Mouse (Mus musculus): Measurements from ENCODE around the gene Nrros. TPM values are rescaled to one million over a fixed set of nuclear protein-coding genes. Genes with fewer than 3 reads are reported as not detected.

Nrros gene
- polyA plus RNA-seq, 1 experiment from 2014 or later, result 9.8 TPM

DNA sequence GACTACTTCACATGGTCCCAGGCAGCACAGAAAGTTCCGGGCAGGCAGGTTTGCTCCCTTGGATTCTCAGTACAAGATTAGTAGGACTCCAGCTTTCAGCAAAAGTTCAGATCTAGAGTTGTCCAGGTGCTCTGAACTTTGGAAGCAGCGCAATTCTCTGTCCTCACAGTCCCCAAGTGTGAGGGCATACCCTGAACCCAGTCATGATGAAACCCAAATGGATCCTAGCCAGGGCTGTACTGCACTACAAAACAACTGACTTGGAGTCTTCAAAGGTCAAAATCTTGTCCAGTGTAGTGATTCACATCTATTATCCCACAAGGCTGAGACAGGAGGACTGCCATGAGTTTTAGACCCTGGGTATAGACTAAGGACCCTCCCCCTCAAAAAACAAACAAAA, 8.0 kb downstream of the Nrros start:
- 0 out of 2 replicates have a peak, but pooled peaks cover 4% of the 10 kb centered on the region for H3K4me1 ChIP-seq

DNA sequence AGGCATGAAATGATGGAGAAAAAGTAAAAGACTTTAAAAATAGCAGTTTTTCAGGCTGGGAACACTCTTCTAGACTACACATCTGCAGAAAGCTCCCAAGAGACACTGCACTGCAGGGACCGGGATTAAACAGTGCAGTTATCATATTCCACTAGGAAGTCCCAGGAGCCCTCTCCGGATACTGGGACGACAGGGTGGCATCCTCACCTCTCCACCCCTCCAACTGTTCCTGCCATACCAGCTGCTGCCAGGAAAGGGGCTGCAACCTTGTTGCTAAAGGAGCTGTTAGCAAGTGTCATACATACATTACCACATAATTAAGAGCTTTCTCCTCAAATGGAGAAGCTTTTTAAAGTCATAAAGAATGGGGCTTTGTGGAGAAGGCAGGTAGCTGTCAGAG, 8.7 kb downstream of the Nrros start:
- Histone ChIP-seq H3K27ac (no peak overlapping the region), H3K27me3 (no peaks in the 10 kb centered on the region), H3K4me1 (0 out of 2 replicates have a peak, but pooled peaks cover 4% of the 10 kb centered on the region), H3K4me3 (no peak overlapping the region), H3K4me2 (replicated peaks) (no peak overlapping the region), H3K9ac (no peak overlapping the region), H3K36me3 (no peaks in the 10 kb centered on the region), H3K9me3 (replicated peaks) (no peaks in the 10 kb centered on the region)
- WGBS, result 46% methylated on average over 3 of the region's 3 CpGs
- no peak for ATAC-seq (ENCODE audit: low FRiP score)

More for the DNA sequence above, 8.0 kb downstream of the Nrros start:
- H3K27me3 ChIP-seq, result no peaks in the 10 kb centered on the region
- 82% methylated on average over 2 of the region's 2 CpGs for WGBS
- no peak overlapping the region for H3K27ac ChIP-seq
- no peak overlapping the region for H3K4me2 ChIP-seq (replicated peaks)
- no peak overlapping the region for H3K9ac ChIP-seq
- no peaks in the 10 kb centered on the region for H3K9me3 ChIP-seq (replicated peaks)
- no peak overlapping the region for H3K4me3 ChIP-seq
- ATAC-seq (ENCODE audit: low FRiP score), result no peak
- no peaks in the 10 kb centered on the region for H3K36me3 ChIP-seq

DNA sequence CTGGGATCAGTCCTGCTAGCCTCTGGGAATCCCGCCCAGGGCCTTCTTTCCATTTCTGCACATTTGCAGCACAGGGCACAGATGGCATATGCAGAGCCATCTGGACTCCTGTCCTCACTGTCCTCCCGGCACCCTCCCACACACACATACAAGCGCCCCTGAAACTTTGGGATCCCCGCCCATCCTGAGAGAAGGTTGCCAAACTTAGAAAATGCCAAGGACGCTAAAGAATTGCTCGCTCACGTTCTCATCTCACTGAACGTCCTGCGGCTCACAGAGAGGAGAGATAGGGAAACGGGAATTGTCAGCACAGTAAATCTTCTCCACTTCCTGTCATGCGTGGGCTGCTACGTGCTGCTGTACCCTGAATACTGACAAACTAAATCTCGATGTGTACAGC, 11.0 kb downstream of the Nrros start:
- no peaks in the 10 kb centered on the region for H3K27me3 ChIP-seq
- WGBS, result 84% methylated on average over 13 of the region's 13 CpGs
- H3K4me3 ChIP-seq, result no peak overlapping the region
- H3K9me3 ChIP-seq (replicated peaks), result no peaks in the 10 kb centered on the region
- no peak overlapping the region for H3K4me2 ChIP-seq (replicated peaks)
- no peak overlapping the region for H3K27ac ChIP-seq
- H3K4me1 ChIP-seq, result 0 out of 2 replicates have a peak, but pooled peaks cover 4% of the 10 kb centered on the region
- ATAC-seq (ENCODE audit: low FRiP score), result no peak
- H3K9ac ChIP-seq, result no peak overlapping the region
- H3K36me3 ChIP-seq, result no peaks in the 10 kb centered on the region

GRCm38 (mm10) chr16:32153976-32154375, 11.4 kb downstream of the Nrros start:
- H3K4me1 ChIP-seq, result 0 out of 2 replicates have a peak, but pooled peaks cover 4% of the 10 kb centered on the region
- no peaks in the 10 kb centered on the region for H3K36me3 ChIP-seq
- ATAC-seq (ENCODE audit: low FRiP score), result no peak
- H3K9ac ChIP-seq, result no peak overlapping the region
- no peaks in the 10 kb centered on the region for H3K9me3 ChIP-seq (replicated peaks)
- no peak overlapping the region for H3K4me2 ChIP-seq (replicated peaks)
- no peak overlapping the region for H3K27ac ChIP-seq
- H3K4me3 ChIP-seq, result no peak overlapping the region
- WGBS, result 83% methylated on average over 1 of the region's 1 CpGs
- no peaks in the 10 kb centered on the region for H3K27me3 ChIP-seq

GRCm38 (mm10) chr16:32147589-32148207, 17.7 kb downstream of the Nrros start:
- Histone ChIP-seq H3K4me1 (0 out of 2 replicates have a peak, but pooled peaks cover 3% of the 10 kb centered on the region), H3K36me3 (0 out of 2 replicates have a peak, but pooled peaks cover 4% of the 10 kb centered on the region), H3K9me3 (replicated peaks) (no peaks in the 10 kb centered on the region), H3K9ac (no peak overlapping the region), H3K27ac (no peak overlapping the region), H3K4me2 (replicated peaks) (0 out of 2 replicates have a peak overlapping the region, but pooled peaks have one; percentile 21), H3K4me3 (no peak overlapping the region), H3K27me3 (no peaks in the 10 kb centered on the region)
- ATAC-seq (ENCODE audit: low FRiP score), result no peak
- 55% methylated on average over 12 of the region's 13 CpGs for WGBS

DNA sequence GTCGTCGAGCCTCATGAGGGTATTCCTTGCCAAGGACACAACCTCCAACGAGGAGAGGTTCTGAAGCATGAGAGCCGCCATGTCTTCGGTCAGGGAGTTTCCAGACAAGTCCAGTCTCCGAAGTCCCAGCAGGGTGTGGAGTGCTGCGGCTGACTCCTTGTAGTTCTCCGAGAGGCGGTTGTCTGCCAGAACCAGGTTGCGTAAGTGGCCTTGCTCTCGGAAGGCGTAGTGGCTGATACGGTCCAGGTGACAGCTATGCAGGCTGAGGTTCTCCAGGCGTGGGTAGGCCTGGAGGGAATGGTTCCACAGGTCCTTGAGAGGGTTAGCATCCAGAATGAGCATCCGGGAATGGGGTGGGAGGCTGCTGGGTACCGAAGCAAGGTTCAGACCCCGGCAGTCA, 20.8 kb downstream of the Nrros start:
- Histone ChIP-seq H3K27ac (no peak overlapping the region), H3K4me3 (no peak overlapping the region), H3K4me1 (0 out of 2 replicates have a peak, but pooled peaks cover 3% of the 10 kb centered on the region), H3K9me3 (replicated peaks) (no peaks in the 10 kb centered on the region), H3K27me3 (no peaks in the 10 kb centered on the region), H3K36me3 (0 out of 2 replicates have a peak, but pooled peaks cover 4% of the 10 kb centered on the region), H3K9ac (no peak overlapping the region), H3K4me2 (replicated peaks) (no peak overlapping the region)
- WGBS, result 92% methylated on average over 17 of the region's 17 CpGs
- ATAC-seq (ENCODE audit: low FRiP score), result no peak

DNA sequence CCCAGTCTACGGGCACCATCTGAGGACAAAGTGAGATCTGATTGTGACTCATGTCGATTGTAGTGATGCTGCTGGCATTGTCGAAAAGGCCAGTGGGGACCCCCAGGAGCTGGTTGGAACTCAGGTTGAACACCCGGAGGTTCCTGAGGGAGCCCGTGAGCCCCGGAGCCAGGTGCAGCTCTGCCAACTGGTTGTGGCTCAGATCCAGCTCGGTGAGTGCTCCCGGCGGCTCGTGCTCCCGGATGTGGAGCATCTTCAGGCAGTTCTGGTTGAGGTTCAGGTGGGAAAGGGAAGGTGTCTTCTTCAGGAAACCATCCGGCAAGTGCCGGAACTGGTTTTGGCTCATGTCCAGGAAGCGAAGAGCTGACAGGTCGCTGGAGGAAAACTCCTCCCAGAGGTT, 21.6 kb downstream of the Nrros start:
- Histone ChIP-seq H3K27ac (no peak overlapping the region), H3K9ac (no peak overlapping the region), H3K4me3 (no peak overlapping the region), H3K9me3 (replicated peaks) (no peaks in the 10 kb centered on the region), H3K4me2 (replicated peaks) (no peak overlapping the region), H3K27me3 (no peaks in the 10 kb centered on the region), H3K4me1 (0 out of 2 replicates have a peak, but pooled peaks cover 3% of the 10 kb centered on the region), H3K36me3 (0 out of 2 replicates have a peak, but pooled peaks cover 4% of the 10 kb centered on the region)
- ATAC-seq (ENCODE audit: low FRiP score), result no peak
- 94% methylated on average over 15 of the region's 15 CpGs for WGBS

GRCm38 (mm10) chr16:32138954-32139353, 26.4 kb downstream of the Nrros start:
- WGBS, result 90% methylated on average over 1 of the region's 1 CpGs
- no peak overlapping the region for H3K27ac ChIP-seq

GRCm38 (mm10) chr16:32135842-32136357, 29.5 kb downstream of the Nrros start:
- Histone ChIP-seq H3K4me3 (no peak overlapping the region), H3K27me3 (no peaks in the 10 kb centered on the region)
- WGBS, result 79% methylated on average over 7 of the region's 7 CpGs

More at GRCm38 (mm10) chr16:32138954-32139353, 26.4 kb downstream of the Nrros start:
- Histone ChIP-seq H3K4me2 (replicated peaks) (no peak overlapping the region), H3K36me3 (0 out of 2 replicates have a peak, but pooled peaks cover 4% of the 10 kb centered on the region), H3K4me1 (no peaks in the 10 kb centered on the region), H3K4me3 (no peak overlapping the region), H3K9me3 (replicated peaks) (no peaks in the 10 kb centered on the region), H3K27me3 (no peaks in the 10 kb centered on the region), H3K9ac (no peak overlapping the region)
- no peak for ATAC-seq (ENCODE audit: low FRiP score)

GRCm38 (mm10) chr16:32133148-32133547, 32.2 kb downstream of the Nrros start:
- Histone ChIP-seq H3K9ac (no peak overlapping the region), H3K4me2 (replicated peaks) (no peak overlapping the region), H3K4me3 (no peak overlapping the region), H3K9me3 (replicated peaks) (no peaks in the 10 kb centered on the region), H3K4me1 (no peaks in the 10 kb centered on the region), H3K27ac (no peak overlapping the region), H3K36me3 (no peaks in the 10 kb centered on the region), H3K27me3 (no peaks in the 10 kb centered on the region)
- no peak for ATAC-seq (ENCODE audit: low FRiP score)
- 79% methylated on average over 3 of the region's 3 CpGs for WGBS

More at GRCm38 (mm10) chr16:32135842-32136357, 29.5 kb downstream of the Nrros start:
- Histone ChIP-seq H3K4me2 (replicated peaks) (no peak overlapping the region), H3K27ac (no peak overlapping the region), H3K9me3 (replicated peaks) (no peaks in the 10 kb centered on the region), H3K9ac (no peak overlapping the region), H3K36me3 (no peaks in the 10 kb centered on the region), H3K4me1 (no peaks in the 10 kb centered on the region)
- ATAC-seq (ENCODE audit: low FRiP score), result no peak

DNA sequence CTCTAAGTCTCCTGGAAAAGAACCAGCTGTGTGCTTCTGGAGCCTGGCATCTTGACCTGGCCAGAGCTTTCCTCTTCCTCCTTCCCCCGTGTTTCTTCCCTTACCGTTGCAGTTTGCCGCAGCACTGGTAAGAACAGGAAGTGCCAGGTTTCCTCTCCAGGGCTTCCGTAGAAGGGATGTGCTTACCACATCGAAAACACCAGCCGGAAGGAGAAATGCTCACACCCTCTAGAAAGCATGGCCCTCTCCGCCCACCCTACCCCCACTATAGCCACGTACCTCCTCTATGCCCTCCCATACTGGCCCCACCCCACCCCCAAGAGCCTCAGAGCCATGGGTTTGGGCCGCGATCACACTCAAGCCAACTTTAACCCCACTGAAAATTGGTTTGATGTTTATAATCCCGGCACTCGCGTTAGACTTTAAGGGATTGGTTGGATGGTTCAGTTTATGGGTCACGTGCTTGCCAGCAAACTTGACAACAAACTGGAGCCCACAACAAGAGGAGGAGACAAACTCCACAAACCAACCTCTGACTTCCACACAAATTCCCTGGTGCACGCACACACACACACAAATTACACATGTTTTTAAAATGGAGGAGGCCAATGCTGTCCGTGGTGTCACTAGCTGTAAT, 35.1 kb downstream of the Nrros start:
- H3K36me3 ChIP-seq, result no peaks in the 10 kb centered on the region
- H3K27me3 ChIP-seq, result no peaks in the 10 kb centered on the region
- H3K27ac ChIP-seq, result no peak overlapping the region
- H3K9me3 ChIP-seq (replicated peaks), result no peaks in the 10 kb centered on the region
- H3K9ac ChIP-seq, result no peak overlapping the region
- no peak overlapping the region for H3K4me2 ChIP-seq (replicated peaks)
- H3K4me3 ChIP-seq, result no peak overlapping the region
- no peak for ATAC-seq (ENCODE audit: low FRiP score)
- H3K4me1 ChIP-seq, result no peaks in the 10 kb centered on the region
- 76% methylated on average over 16 of the region's 16 CpGs for WGBS

GRCm38 (mm10) chr16:32129449-32130189, 35.8 kb downstream of the Nrros start:
- ATAC-seq (ENCODE audit: low FRiP score), result no peak
- WGBS, result 84% methylated on average over 20 of the region's 20 CpGs

More at GRCm38 (mm10) chr16:32129449-32130189, 35.8 kb downstream of the Nrros start:
- no peaks in the 10 kb centered on the region for H3K27me3 ChIP-seq
- H3K4me2 ChIP-seq (replicated peaks), result no peak overlapping the region
- no peaks in the 10 kb centered on the region for H3K36me3 ChIP-seq
- H3K9me3 ChIP-seq (replicated peaks), result no peaks in the 10 kb centered on the region
- H3K9ac ChIP-seq, result no peak overlapping the region
- no peak overlapping the region for H3K4me3 ChIP-seq
- no peaks in the 10 kb centered on the region for H3K4me1 ChIP-seq
- H3K27ac ChIP-seq, result no peak overlapping the region
